Mouse (Mus musculus): Measurements from ENCODE around the gene Hyou1. TPM values are rescaled to one million over a fixed set of nuclear protein-coding genes. Genes with fewer than 3 reads are reported as not detected.
"Not testable (repeated sequence)": the region's sequence is repeated elsewhere in the genome, so short reads cannot be mapped to it uniquely, and the experiment has no call there.

Hyou1 gene
- polyA plus RNA-seq, 1 experiment from 2014 or later, result 22.1 TPM

GRCm38 (mm10) chr9:44412306-44412705 is 33.0 kb downstream of the Hyou1 start:
- Histone ChIP-seq H3K27me3 (ENCODE audit: control insufficient read depth, insufficient read depth, low read length) (no peaks in the 10 kb centered on the region), H3K9me3 (ENCODE audit: control insufficient read depth, low read depth, low read length) (no peaks in the 10 kb centered on the region), H3K36me3 (ENCODE audit: control insufficient read depth, insufficient read depth, low read length) (peaks cover 51% of the 10 kb centered on the region), H3K4me1 (ENCODE audit: control insufficient read depth, insufficient read depth, low read length) (peaks cover 4% of the 10 kb centered on the region), H3K27ac (ENCODE audit: low read length) (no peak overlapping the region), H3K4me2 (replicated peaks; ENCODE audit: low read depth, low read length) (no peak overlapping the region), H3K4me3 (ENCODE audit: low read depth, low read length) (no peak overlapping the region), H3K9ac (replicated peaks; ENCODE audit: low read depth, low read length) (no peak overlapping the region)
- WGBS, result 77% methylated on average over 4 of the region's 4 CpGs
- ATAC-seq (ENCODE audit: insufficient number of reproducible peaks, insufficient read depth, low FRiP score, low read depth), result no peak

- Histone ChIP-seq H3K27me3 (ENCODE audit: control insufficient read depth, insufficient read depth, low read length) (no peaks in the 10 kb centered on the region), H3K27ac (ENCODE audit: low read length) (no peak overlapping the region), H3K9ac (replicated peaks; ENCODE audit: low read depth, low read length) (no peak overlapping the region), H3K4me2 (replicated peaks; ENCODE audit: low read depth, low read length) (no peak overlapping the region), H3K4me1 (ENCODE audit: control insufficient read depth, insufficient read depth, low read length) (peaks cover 4% of the 10 kb centered on the region), H3K9me3 (ENCODE audit: control insufficient read depth, low read depth, low read length) (no peaks in the 10 kb centered on the region), H3K4me3 (ENCODE audit: low read depth, low read length) (no peak overlapping the region), H3K36me3 (ENCODE audit: control insufficient read depth, insufficient read depth, low read length) (peaks cover 51% of the 10 kb centered on the region)
- 77% methylated on average over 2 of the region's 2 CpGs for WGBS
- no peak for ATAC-seq (ENCODE audit: insufficient number of reproducible peaks, insufficient read depth, low FRiP score, low read depth)
Observed at GRCm38 (mm10) chr9:44412781-44413180, 33.5 kb downstream of the Hyou1 start.

DNA sequence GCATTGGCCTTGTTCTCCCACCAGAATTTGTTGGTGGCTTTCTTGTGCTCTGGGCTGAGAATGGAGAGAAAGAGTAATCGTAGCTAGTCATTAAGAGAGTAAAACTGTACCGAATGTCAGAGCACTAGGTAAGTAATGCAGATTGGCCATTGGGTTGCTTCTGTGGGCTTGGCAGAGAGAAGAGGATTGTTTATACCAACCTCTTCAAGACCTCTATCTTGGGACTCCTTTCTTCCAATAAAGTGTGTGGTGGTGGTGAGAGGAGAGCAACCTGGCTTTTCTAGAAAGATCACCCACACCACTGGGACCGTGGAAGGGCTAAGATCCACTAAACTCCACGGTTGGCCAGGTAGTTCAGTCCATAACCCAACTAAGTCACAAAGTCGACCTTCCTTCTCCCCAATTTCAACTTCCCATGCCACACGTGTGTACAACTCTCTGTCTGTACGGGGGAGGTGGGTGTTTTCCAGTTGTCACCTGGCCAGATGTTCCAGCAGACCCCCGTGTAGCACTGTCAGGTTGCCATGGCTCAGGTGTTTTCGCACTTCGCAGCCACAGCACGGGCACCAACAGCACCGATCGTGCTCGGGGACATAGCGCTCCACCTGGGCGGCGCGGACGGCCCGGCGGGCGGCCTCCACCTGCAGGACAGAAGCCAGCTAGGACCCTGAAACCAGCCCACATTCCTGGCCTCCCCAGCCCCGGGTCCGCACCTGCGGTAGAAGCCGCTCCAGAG is 38.0 kb downstream of the Hyou1 start:
- Histone ChIP-seq H3K27me3 (ENCODE audit: control insufficient read depth, insufficient read depth, low read length) (no peaks in the 10 kb centered on the region), H3K4me3 (ENCODE audit: low read depth, low read length) (peak overlapping the region; percentile 88), H3K4me1 (ENCODE audit: control insufficient read depth, insufficient read depth, low read length) (peaks cover 4% of the 10 kb centered on the region), H3K4me2 (replicated peaks; ENCODE audit: low read depth, low read length) (peak overlapping the region; percentile 85), H3K9ac (replicated peaks; ENCODE audit: low read depth, low read length) (peak overlapping the region; percentile 83), H3K9me3 (ENCODE audit: control insufficient read depth, low read depth, low read length) (no peaks in the 10 kb centered on the region), H3K36me3 (ENCODE audit: control insufficient read depth, insufficient read depth, low read length) (peaks cover 16% of the 10 kb centered on the region), H3K27ac (ENCODE audit: low read length) (peak overlapping the region; percentile 63; the same call in 1 of the 2 replicates)
- WGBS, result 7% methylated on average over 26 of the region's 26 CpGs
- ATAC-seq (ENCODE audit: insufficient number of reproducible peaks, insufficient read depth, low FRiP score, low read depth), result peak; percentile 61

- Histone ChIP-seq H3K27ac (ENCODE audit: low read length) (peak overlapping the region; percentile 63; the same call in 1 of the 2 replicates), H3K4me1 (ENCODE audit: control insufficient read depth, insufficient read depth, low read length) (peaks cover 4% of the 10 kb centered on the region), H3K27me3 (ENCODE audit: control insufficient read depth, insufficient read depth, low read length) (no peaks in the 10 kb centered on the region), H3K4me3 (ENCODE audit: low read depth, low read length) (peak overlapping the region; percentile 88), H3K36me3 (ENCODE audit: control insufficient read depth, insufficient read depth, low read length) (peaks cover 10% of the 10 kb centered on the region), H3K4me2 (replicated peaks; ENCODE audit: low read depth, low read length) (peak overlapping the region; percentile 85), H3K9ac (replicated peaks; ENCODE audit: low read depth, low read length) (peak overlapping the region; percentile 83), H3K9me3 (ENCODE audit: control insufficient read depth, low read depth, low read length) (no peaks in the 10 kb centered on the region)
- WGBS, result under 1% methylated on average over 38 of the region's 38 CpGs
- peak; percentile 91 for ATAC-seq (ENCODE audit: insufficient number of reproducible peaks, insufficient read depth, low FRiP score, low read depth)
Observed at GRCm38 (mm10) chr9:44417892-44418363, 38.6 kb downstream of the Hyou1 start.

- Histone ChIP-seq H3K4me2 (replicated peaks; ENCODE audit: low read depth, low read length) (peak within 1 kb of the TSS; percentile 85), H3K9ac (replicated peaks; ENCODE audit: low read depth, low read length) (peak within 1 kb of the TSS; percentile 83), H3K9me3 (ENCODE audit: control insufficient read depth, low read depth, low read length) (no peaks in the 10 kb centered on the region), H3K27me3 (ENCODE audit: control insufficient read depth, insufficient read depth, low read length) (no peaks in the 10 kb centered on the region), H3K27ac (ENCODE audit: low read length) (peak within 1 kb of the TSS; percentile 63; the same call in 1 of the 2 replicates), H3K36me3 (ENCODE audit: control insufficient read depth, insufficient read depth, low read length) (peaks cover 5% of the 10 kb centered on the region; the same call in 1 of the 2 replicates), H3K4me3 (ENCODE audit: low read depth, low read length) (peak within 1 kb of the TSS; percentile 88), H3K4me1 (ENCODE audit: control insufficient read depth, insufficient read depth, low read length) (peaks cover 4% of the 10 kb centered on the region)
- 76% methylated on average over 14 of the region's 14 CpGs for WGBS
- ATAC-seq (ENCODE audit: insufficient number of reproducible peaks, insufficient read depth, low FRiP score, low read depth), result no peak
Observed at GRCm38 (mm10) chr9:44418519-44419385, 39.5 kb downstream of the Hyou1 start, which contains the start of gene Ccdc84. Gene Ccdc84 (minus strand): TSS chr9:44418569.

DNA sequence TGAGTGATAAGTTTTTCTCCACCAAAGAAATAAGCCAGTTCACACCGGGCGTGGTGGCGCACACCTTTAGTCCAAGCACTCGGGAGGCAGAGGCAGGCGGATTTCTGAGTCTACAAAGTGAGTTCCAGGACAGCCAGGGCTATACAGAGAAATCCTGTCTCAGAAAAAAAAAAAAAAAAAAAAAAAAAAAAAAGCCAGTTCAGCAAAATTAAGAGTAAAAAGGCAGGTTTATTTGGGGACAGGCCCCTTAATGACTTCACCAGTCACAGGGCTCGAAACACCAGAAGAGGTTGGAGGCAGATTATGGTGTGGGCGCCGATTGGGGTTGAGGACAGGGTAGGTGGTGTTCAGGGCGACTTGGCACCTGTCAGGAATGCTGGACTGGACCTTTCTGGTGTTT is 40.4 kb downstream of the Hyou1 start:
- not testable (repeated sequence) for H3K27ac ChIP-seq (ENCODE audit: low read length); H3K27me3 ChIP-seq (ENCODE audit: control insufficient read depth, insufficient read depth, low read length); H3K36me3 ChIP-seq (ENCODE audit: control insufficient read depth, insufficient read depth, low read length); H3K4me2 ChIP-seq (replicated peaks; ENCODE audit: low read depth, low read length); H3K9ac ChIP-seq (replicated peaks; ENCODE audit: low read depth, low read length); H3K4me3 ChIP-seq (ENCODE audit: low read depth, low read length); H3K4me1 ChIP-seq (ENCODE audit: control insufficient read depth, insufficient read depth, low read length); ATAC-seq (ENCODE audit: insufficient number of reproducible peaks, insufficient read depth, low FRiP score, low read depth); H3K9me3 ChIP-seq (ENCODE audit: control insufficient read depth, low read depth, low read length)
- 91% methylated on average over 9 of the region's 9 CpGs for WGBS

- WGBS, result 71% methylated on average over 5 of the region's 5 CpGs
- peaks cover 4% of the 10 kb centered on the region for H3K4me1 ChIP-seq (ENCODE audit: control insufficient read depth, insufficient read depth, low read length)
- no peak overlapping the region for H3K4me2 ChIP-seq (replicated peaks; ENCODE audit: low read depth, low read length)
- H3K36me3 ChIP-seq (ENCODE audit: control insufficient read depth, insufficient read depth, low read length), result no peaks in the 10 kb centered on the region
- no peak overlapping the region for H3K4me3 ChIP-seq (ENCODE audit: low read depth, low read length)
- no peak for ATAC-seq (ENCODE audit: insufficient number of reproducible peaks, insufficient read depth, low FRiP score, low read depth)
- H3K27ac ChIP-seq (ENCODE audit: low read length), result no peak overlapping the region
- no peak overlapping the region for H3K9ac ChIP-seq (replicated peaks; ENCODE audit: low read depth, low read length)
- no peaks in the 10 kb centered on the region for H3K9me3 ChIP-seq (ENCODE audit: control insufficient read depth, low read depth, low read length)
- no peaks in the 10 kb centered on the region for H3K27me3 ChIP-seq (ENCODE audit: control insufficient read depth, insufficient read depth, low read length)
Observed at GRCm38 (mm10) chr9:44420280-44420898, 41.1 kb downstream of the Hyou1 start.

- H3K27ac ChIP-seq (ENCODE audit: low read length), result no peak overlapping the region
- no peaks in the 10 kb centered on the region for H3K27me3 ChIP-seq (ENCODE audit: control insufficient read depth, insufficient read depth, low read length)
- no peak overlapping the region for H3K4me2 ChIP-seq (replicated peaks; ENCODE audit: low read depth, low read length)
- H3K4me3 ChIP-seq (ENCODE audit: low read depth, low read length), result no peak overlapping the region
- H3K9me3 ChIP-seq (ENCODE audit: control insufficient read depth, low read depth, low read length), result no peaks in the 10 kb centered on the region
- WGBS, result 74% methylated on average over 4 of the region's 4 CpGs
- no peak for ATAC-seq (ENCODE audit: insufficient number of reproducible peaks, insufficient read depth, low FRiP score, low read depth)
- no peaks in the 10 kb centered on the region for H3K4me1 ChIP-seq (ENCODE audit: control insufficient read depth, insufficient read depth, low read length)
- H3K36me3 ChIP-seq (ENCODE audit: control insufficient read depth, insufficient read depth, low read length), result no peaks in the 10 kb centered on the region
- no peak overlapping the region for H3K9ac ChIP-seq (replicated peaks; ENCODE audit: low read depth, low read length)
Observed at GRCm38 (mm10) chr9:44423576-44423975, 44.3 kb downstream of the Hyou1 start.

Data from stomach, embryonic 14.5 days (tissue).